Mouse (Mus musculus) bone marrow, adult 2 months (tissue): ENCODE results near the gene Naa35.

Experiments
- CTCF ChIP-seq: fragments of 200-500 bp; IDR thresholded peaks from 2 replicates; pipeline ENCODE4 v1.5.1; 2011; ENCODE audit warnings: low read length, control low read depth; ENCODE audit not compliant: control insufficient read depth, insufficient read depth
- POLR2A ChIP-seq: fragments of 200-500 bp; IDR thresholded peaks from 2 replicates; pipeline ENCODE4 v1.6.1; 2011; ENCODE audit warnings: low read depth, mild to moderate bottlenecking, control low read depth, low read length, borderline replicate concordance; ENCODE audit not compliant: control insufficient read depth

DNA sequence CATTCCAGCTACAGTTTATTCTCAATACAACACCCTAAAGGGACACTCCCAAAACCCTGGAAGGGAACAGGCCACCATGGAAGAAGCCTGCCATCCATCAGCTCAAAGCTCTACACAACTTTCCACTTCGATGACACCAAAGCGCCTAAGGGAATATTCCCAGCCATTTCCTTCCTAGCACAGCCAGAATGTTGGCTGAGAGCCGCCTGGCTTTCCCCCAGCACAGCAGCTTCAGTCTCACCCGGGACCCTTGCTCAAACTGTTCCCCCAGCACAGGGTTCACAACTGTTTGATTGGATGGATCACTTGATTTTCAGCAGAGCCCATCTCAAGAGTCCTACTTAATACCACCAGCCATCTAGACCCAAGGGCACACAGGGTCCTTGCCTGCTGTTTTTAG is 37.3 kb upstream of the Naa35 start:
- no peak for TF ChIP-seq POLR2A
- no peak for TF ChIP-seq CTCF
